Mouse (Mus musculus) stomach, embryonic 14.5 days (tissue): ENCODE data around the gene Anapc16. TPM values are rescaled to one million over a fixed set of nuclear protein-coding genes. Genes with fewer than 3 reads are reported as not detected.

ENCODE experiments used
- ATAC-seq: fragments of 200-750 bp; cut with Nextera tagmentation; 2 replicates; pipeline ENCODE4 v1.8.0; 2017; ENCODE audit warnings: low read depth, moderate TSS enrichment; ENCODE audit not compliant: insufficient number of reproducible peaks, insufficient read depth, low FRiP score
- H3K27ac ChIP-seq: fragments of 300-500 bp; sonication (generic); 2 replicates; pipeline ENCODE4 v1.5.1; 2014; ENCODE audit warnings: mild to moderate bottlenecking, low read length, moderate library complexity, mixed read lengths
- H3K27me3 ChIP-seq: fragments of 300-500 bp; sonication (generic); 2 replicates; pipeline ENCODE4 v1.6.1; 2014; ENCODE audit warnings: low read length, control low read depth, mixed read lengths; ENCODE audit not compliant: control insufficient read depth, insufficient read depth
- H3K36me3 ChIP-seq: fragments of 300-500 bp; sonication (generic); 2 replicates; pipeline ENCODE4 v1.6.1; 2014; ENCODE audit warnings: mild to moderate bottlenecking, control low read depth, low read length, moderate library complexity, mixed read lengths; ENCODE audit not compliant: control insufficient read depth, insufficient read depth
- H3K4me1 ChIP-seq: fragments of 300-500 bp; sonication (generic); 2 replicates; pipeline ENCODE4 v1.6.1; 2014; ENCODE audit warnings: low read length, control low read depth, mixed read lengths; ENCODE audit not compliant: control insufficient read depth, insufficient read depth
- H3K4me2 ChIP-seq: fragments of 300-500 bp; sonication (generic); replicated peaks from 2 replicates; pipeline ENCODE4 v1.6.1; 2014; ENCODE audit warnings: low read depth, low read length, control low read depth
- H3K4me3 ChIP-seq: fragments of 300-500 bp; sonication (generic); 2 replicates; pipeline ENCODE4 v1.5.1; 2014; ENCODE audit warnings: low read depth, low read length, control low read depth
- H3K9ac ChIP-seq: fragments of 300-500 bp; sonication (generic); replicated peaks from 2 replicates; pipeline ENCODE4 v1.6.1; 2014; ENCODE audit warnings: low read depth, mild to moderate bottlenecking, control low read depth, low read length, moderate library complexity, mixed read lengths
- H3K9me3 ChIP-seq: fragments of 300-500 bp; sonication (generic); 2 replicates; pipeline ENCODE4 v1.6.1; 2016; ENCODE audit warnings: low read depth, low read length, control low read depth; ENCODE audit not compliant: control insufficient read depth
- WGBS: fragments of 180-500 bp; shearing (Covaris S2); extraction: QIAGEN DNeasy Blood & Tissue Kit; methylation state at CpG from one replicate; pipeline ENCODE4 v1.1.7; 2014; 5-methylcytosine and 5-hydroxymethylcytosine counted together
- polyA plus RNA-seq: library from polyadenylated mRNA; unstranded; fragments of >200 nt; fragmentation: Nextera tagmentation; extraction: Ambion mirVana; gene quantifications from 2 replicates; pipeline ENCODE4 v1.2.1, GENCODE M21; 2014

The Anapc16 gene
- polyA plus RNA-seq: 116 and 118 TPM in 2 replicates

DNA sequence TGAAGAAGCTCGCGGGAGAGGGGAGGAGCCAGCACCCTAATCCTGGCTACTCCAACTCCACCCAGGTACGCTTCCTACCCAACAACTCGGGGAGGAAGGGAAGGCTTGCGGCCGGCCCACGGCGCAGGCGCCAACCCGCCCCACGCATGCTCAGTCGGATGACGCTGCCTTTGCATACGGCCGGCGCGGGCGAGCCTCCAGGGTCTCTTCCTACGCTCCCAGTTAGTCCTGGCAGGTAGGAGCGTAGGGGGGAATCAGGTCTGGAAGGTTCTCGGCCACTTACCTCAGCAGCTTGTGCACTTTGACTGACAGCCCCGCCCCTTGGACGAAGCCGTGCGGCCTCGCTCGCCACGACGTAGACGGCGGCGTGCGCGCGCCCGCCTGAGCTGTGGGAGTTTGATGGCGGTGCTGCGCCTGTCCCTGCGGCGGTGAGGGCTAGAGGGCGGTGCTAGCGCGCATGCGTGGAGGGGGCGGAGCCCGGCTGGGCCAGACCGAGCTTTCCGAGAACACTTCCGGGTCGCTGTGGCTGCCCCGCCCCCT lies at the start of gene Anapc16, which contains the start of gene Ascc1:
TSS of gene Anapc16 (minus strand) at position 463 of the 540 bp plus-strand sequence.
TSS of gene Ascc1 (plus strand) at position 133 of the 540 bp plus-strand sequence.
- under 1% methylated on average over 51 of the region's 51 CpGs for WGBS
- Histone ChIP-seq H3K36me3 (peaks cover 2% of the 10 kb centered on the region), H3K9me3 (no peaks in the 10 kb centered on the region), H3K9ac (peak within 1 kb of the TSS; percentile 61), H3K4me2 (peak within 1 kb of the TSS; percentile 59), H3K27me3 (no peaks in the 10 kb centered on the region), H3K4me3 (peak within 1 kb of the TSS; percentile 55), H3K27ac (peak within 1 kb of the TSS; percentile 91), H3K4me1 (peaks cover 10% of the 10 kb centered on the region)
- ATAC-seq: peak; percentile 97

DNA sequence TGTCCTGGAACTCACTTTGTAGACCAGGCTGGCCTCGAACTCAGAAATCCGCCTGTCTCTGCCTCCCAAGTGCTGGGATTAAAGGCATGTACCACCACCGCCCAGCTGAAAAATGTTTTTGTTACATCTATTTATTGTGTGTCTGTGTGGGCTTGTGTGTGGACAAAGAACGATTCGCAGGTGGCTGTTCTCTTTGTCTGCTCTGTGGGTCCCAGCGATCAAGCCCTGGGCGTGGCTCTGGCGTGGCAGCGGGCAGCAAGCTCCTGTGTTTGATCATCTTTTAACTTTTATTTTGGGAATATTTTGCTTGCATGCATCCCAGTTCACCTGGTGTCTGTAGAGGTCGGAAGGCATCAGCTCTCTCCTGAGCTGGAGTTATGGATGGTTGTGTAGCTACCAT lies 47.6 kb upstream of the Anapc16 start:
- H3K9ac ChIP-seq: no peak overlapping the region
- H3K9me3 ChIP-seq: no peaks in the 10 kb centered on the region
- 93% methylated on average over 10 of the region's 10 CpGs for WGBS
- no peak overlapping the region for H3K4me3 ChIP-seq
- H3K4me1 ChIP-seq: no peaks in the 10 kb centered on the region
- H3K36me3 ChIP-seq: no peaks in the 10 kb centered on the region; the same call in 1 of the 2 replicates
- no peak overlapping the region for H3K27ac ChIP-seq
- no peaks in the 10 kb centered on the region for H3K27me3 ChIP-seq
- no peak for ATAC-seq
- no peak overlapping the region for H3K4me2 ChIP-seq

DNA sequence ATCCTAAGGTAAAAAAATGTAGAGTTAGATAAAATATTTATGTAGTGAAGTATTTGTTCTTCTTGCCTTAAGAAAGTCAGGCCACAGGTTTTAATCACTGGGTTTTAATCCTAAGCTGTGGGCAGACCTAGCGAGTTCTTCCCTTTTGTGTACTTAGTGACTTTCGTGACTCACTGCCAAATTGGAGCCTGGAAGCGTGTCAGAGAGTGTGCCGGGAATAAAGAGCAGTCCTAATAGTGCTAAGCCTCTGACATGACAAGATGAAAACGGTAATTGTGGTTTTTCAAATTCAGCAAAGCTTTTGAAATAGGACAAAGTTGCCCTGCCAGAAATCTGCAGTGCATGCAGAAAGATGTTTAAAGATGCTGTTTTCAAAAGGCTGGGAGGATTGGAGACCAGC lies 43.8 kb upstream of the Anapc16 start:
- Histone ChIP-seq H3K36me3 (no peaks in the 10 kb centered on the region; the same call in 1 of the 2 replicates), H3K9ac (no peak overlapping the region), H3K9me3 (no peaks in the 10 kb centered on the region), H3K27ac (no peak overlapping the region), H3K4me2 (no peak overlapping the region), H3K4me1 (no peaks in the 10 kb centered on the region), H3K27me3 (no peaks in the 10 kb centered on the region), H3K4me3 (no peak overlapping the region)
- WGBS: 28% methylated on average over 5 of the region's 5 CpGs
- no peak for ATAC-seq

DNA sequence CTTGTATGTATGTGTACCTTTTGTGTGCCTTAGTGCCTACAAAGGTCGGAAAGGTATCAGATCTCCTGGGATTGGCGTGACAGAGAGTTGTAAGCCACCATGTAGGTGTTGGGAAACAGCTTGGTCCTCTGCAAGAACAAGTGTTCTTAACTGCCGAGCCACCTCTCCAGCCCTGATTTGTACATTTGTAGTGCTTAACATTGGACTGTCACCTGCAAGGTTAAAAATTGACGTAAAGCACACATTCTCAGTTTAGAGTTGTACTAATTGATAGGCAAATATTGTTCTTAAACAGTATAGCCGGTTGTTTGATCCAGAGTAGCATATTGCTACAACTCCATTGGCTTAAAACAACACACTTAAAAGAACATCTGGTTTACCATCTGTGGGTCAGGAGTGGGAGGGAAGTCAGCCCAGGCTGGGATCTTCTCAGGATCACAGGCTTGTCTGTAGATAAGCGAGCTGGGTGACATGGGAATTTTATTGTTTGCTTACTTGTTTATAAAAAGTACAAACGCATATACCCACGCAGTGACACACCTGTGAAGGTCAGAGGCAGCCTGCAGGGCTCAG lies 39.5 kb upstream of the Anapc16 start:
- no peaks in the 10 kb centered on the region for H3K4me1 ChIP-seq
- WGBS: 55% methylated on average over 8 of the region's 8 CpGs
- H3K4me2 ChIP-seq: no peak overlapping the region
- ATAC-seq: no peak
- no peak overlapping the region for H3K27ac ChIP-seq
- H3K4me3 ChIP-seq: no peak overlapping the region
- no peak overlapping the region for H3K9ac ChIP-seq
- H3K9me3 ChIP-seq: no peaks in the 10 kb centered on the region
- no peaks in the 10 kb centered on the region; the same call in 1 of the 2 replicates for H3K36me3 ChIP-seq
- no peaks in the 10 kb centered on the region for H3K27me3 ChIP-seq

DNA sequence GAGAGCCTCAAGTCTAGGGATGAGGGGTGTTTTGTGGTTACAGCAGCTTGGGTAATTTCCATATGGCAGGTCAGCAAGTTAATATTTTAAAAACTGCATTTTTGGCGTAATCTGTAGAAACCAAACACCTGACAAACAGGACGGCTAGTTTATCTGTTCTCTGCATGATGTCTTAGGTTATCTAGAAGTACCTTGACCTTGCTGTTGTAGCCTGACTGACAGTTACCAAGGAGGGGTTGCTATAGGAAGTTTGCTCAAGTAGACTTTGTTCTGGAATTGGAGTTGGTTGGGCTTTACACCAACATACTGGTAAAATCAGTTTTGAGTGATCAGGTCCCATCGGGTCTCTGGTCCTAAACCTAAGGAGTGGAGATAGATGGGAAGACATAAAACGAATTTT lies 32.8 kb upstream of the Anapc16 start:
- H3K27me3 ChIP-seq: no peaks in the 10 kb centered on the region
- no peak overlapping the region for H3K27ac ChIP-seq
- peaks cover 13% of the 10 kb centered on the region for H3K4me1 ChIP-seq
- WGBS: 54% methylated on average over 4 of the region's 4 CpGs
- H3K36me3 ChIP-seq: no peaks in the 10 kb centered on the region
- H3K9ac ChIP-seq: no peak overlapping the region
- no peak for ATAC-seq
- H3K9me3 ChIP-seq: no peaks in the 10 kb centered on the region
- H3K4me3 ChIP-seq: no peak overlapping the region
- no peak overlapping the region for H3K4me2 ChIP-seq

DNA sequence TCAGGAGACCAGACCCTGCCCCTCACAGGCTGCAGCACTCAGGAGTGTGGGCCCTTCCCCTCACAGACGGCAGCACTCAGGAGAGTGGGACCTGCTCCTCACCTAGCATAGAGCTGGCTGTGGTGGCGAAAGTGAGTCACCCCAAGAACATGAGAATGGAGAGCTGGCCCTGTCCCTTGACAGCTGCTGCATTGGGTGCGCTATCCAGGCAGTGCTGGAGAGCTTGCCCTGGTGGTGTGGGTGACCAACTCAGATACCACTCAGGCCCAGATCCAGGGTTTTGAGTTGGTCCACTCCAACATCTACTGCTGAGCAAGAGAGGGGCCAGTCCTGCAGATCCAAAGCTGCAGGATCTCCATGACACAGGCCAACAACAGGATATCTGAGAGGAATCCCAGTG lies 31.7 kb upstream of the Anapc16 start:
- H3K36me3 ChIP-seq: no peaks in the 10 kb centered on the region
- H3K27me3 ChIP-seq: no peaks in the 10 kb centered on the region
- no peak overlapping the region for H3K4me2 ChIP-seq
- WGBS: 73% methylated on average over 3 of the region's 3 CpGs
- H3K9me3 ChIP-seq: no peaks in the 10 kb centered on the region
- no peak for ATAC-seq
- peaks cover 13% of the 10 kb centered on the region for H3K4me1 ChIP-seq
- H3K9ac ChIP-seq: no peak overlapping the region
- no peak overlapping the region for H3K4me3 ChIP-seq
- no peak overlapping the region for H3K27ac ChIP-seq

DNA sequence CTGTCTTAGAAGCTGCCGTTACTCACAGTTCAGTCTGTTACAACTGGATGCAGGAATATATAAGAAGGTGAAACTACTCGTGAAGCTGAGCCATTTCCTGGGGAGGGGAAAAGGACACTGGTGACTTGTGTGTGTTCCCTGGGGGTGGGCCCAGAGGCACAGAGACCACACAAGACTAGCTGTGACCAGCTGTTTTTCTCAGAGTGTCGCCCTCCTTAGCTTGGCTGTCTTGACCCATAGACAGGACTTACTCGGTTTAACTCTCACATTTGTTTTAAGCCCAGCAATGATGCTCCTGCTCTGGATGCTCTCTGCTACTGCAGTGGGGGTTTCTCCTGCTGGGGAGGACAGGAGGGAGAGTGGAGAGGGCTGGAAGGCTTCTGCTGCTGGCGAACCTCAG lies 30.1 kb upstream of the Anapc16 start:
- H3K27ac ChIP-seq: no peak overlapping the region

DNA sequence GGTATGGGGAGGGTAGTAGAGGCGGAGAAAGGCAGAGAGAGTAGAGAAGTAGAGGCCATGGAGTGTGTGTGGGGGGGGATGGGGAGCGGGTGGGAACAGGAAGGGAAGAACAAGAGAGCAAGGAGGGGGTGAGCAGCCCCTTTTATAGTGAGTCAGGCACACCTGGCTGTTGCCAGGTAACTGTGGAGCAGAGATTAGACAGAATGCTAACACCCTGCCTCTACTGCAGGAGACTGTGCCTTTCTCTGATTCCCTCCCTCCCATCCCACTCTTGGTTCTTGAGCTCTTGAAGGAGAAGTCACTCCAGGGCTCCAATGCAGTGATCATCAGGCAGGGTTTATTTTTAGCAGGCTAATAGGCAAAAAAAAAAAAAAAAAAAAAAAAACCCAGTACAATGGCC lies 29.7 kb upstream of the Anapc16 start:
- WGBS: 42% methylated on average over 2 of the region's 2 CpGs
- Histone ChIP-seq H3K4me2 (no peak overlapping the region), H3K4me3 (no peak overlapping the region), H3K27ac (no peak overlapping the region), H3K9ac (no peak overlapping the region), H3K27me3 (no peaks in the 10 kb centered on the region), H3K36me3 (no peaks in the 10 kb centered on the region), H3K9me3 (no peaks in the 10 kb centered on the region), H3K4me1 (peaks cover 27% of the 10 kb centered on the region)
- ATAC-seq: no peak

More for the DNA sequence above, 30.1 kb upstream of the Anapc16 start:
- no peak overlapping the region for H3K4me3 ChIP-seq
- 27% methylated on average over 5 of the region's 5 CpGs for WGBS
- no peaks in the 10 kb centered on the region for H3K27me3 ChIP-seq
- no peak for ATAC-seq
- H3K36me3 ChIP-seq: no peaks in the 10 kb centered on the region
- no peak overlapping the region for H3K4me2 ChIP-seq
- peaks cover 23% of the 10 kb centered on the region for H3K4me1 ChIP-seq
- H3K9me3 ChIP-seq: no peaks in the 10 kb centered on the region
- H3K9ac ChIP-seq: no peak overlapping the region

DNA sequence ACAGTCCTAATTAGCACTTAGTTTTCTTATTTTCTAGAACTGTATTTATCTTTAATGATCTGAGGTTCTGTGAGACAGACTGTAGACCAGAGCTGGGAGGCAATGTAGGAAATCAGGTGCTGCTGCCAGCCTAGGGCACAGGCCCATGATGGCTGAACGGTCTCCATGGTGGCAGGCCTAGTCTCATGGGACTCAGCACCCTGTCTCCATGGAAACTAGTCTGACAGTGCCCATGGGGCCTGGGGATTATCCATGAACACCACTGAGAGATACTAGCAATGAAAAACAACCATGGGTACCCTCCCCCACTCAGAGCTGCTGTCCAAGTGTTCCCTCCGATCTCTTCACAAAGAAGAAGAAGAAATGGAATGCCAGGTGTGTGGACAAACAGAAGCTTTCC lies 29.1 kb upstream of the Anapc16 start:
- H3K27ac ChIP-seq: no peak overlapping the region
- no peaks in the 10 kb centered on the region for H3K9me3 ChIP-seq
- H3K4me2 ChIP-seq: no peak overlapping the region
- no peak overlapping the region for H3K4me3 ChIP-seq
- peak; percentile 46; the same call in 1 of the 2 replicates for ATAC-seq
- H3K36me3 ChIP-seq: no peaks in the 10 kb centered on the region
- H3K4me1 ChIP-seq: peaks cover 32% of the 10 kb centered on the region
- no peaks in the 10 kb centered on the region for H3K27me3 ChIP-seq
- WGBS: 67% methylated on average over 2 of the region's 2 CpGs
- H3K9ac ChIP-seq: no peak overlapping the region
